ENCODE assay signal across 20 mouse cellular contexts in the genomic region with DNA sequence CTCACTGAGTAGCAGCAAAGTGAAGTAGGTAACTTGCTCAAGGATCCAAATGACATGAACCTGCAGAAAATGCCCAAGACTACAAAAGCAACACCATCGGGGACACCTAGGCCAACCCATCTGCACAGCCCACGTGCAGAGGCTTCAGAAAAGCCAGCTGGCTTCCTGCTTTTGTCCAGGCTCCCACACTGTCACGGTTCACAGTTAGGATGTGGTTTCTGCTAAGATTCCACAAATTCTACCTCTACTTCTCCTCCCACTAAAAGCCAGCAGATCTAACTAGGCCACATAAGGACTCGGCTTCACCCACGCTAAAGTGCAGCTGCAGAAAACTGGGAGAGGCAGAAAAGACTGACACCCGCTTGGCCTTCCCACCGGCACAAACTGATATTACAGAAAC. TPM values are rescaled to one million over a fixed set of nuclear protein-coding genes. Genes with fewer than 3 reads are reported as not detected.
DNase-seq lines count a peak whose midpoint lies in the region; ATAC-seq and TF ChIP-seq lines count a peak whose summit lies in the region.
"Had no signal": no experiment of that assay in that cellular context is flagged by ENCODE, and none has a peak within 500 bp of the region (broad histone marks: within the 10 kb centered on the region; RNA-seq: fewer than 3 reads in every experiment).

No protein-coding gene starts in this region.

- H3K4me2 ChIP-seq in midbrain, embryonic 11.5 days, result no peak overlapping the region
- no peak overlapping the region for H3K4me2 ChIP-seq in midbrain, postnatal 0 days (ENCODE audit: low read depth, low read length, poor library complexity, severe bottlenecking)
- H3K4me2 ChIP-seq in kidney, embryonic 15.5 days, result no peak overlapping the region
- H3K4me2 ChIP-seq in hindbrain, postnatal 0 days (ENCODE audit: low read depth, low read length), result no peak overlapping the region
- H3K4me2 ChIP-seq: limb, embryonic 15.5 days had no signal

- H3K36me3 ChIP-seq in midbrain, embryonic 11.5 days (ENCODE audit: control insufficient read depth, insufficient read depth, low read length), result peaks cover 36% of the 10 kb centered on the region
- H3K36me3 ChIP-seq in midbrain, postnatal 0 days (ENCODE audit: insufficient read depth, low read length), result peaks cover 62% of the 10 kb centered on the region
- peaks cover 89% of the 10 kb centered on the region for H3K36me3 ChIP-seq in kidney, embryonic 15.5 days
- H3K36me3 ChIP-seq in hindbrain, postnatal 0 days (ENCODE audit: insufficient read depth, low read length), result peaks cover 56% of the 10 kb centered on the region

- TF ChIP-seq CTCF in midbrain, postnatal 0 days (IDR thresholded peaks at IDR 0.05), result no peak
- no peak for TF ChIP-seq CTCF in olfactory bulb, adult 2 months (IDR thresholded peaks at IDR 0.05; ENCODE audit: insufficient read depth, low read depth, low read length)
- no peak for TF ChIP-seq CTCF in hindbrain, postnatal 0 days (IDR thresholded peaks at IDR 0.05; ENCODE audit: low read depth)

- H3K9ac ChIP-seq in midbrain, embryonic 11.5 days (ENCODE audit: low read length), result no peak overlapping the region
- no peak overlapping the region for H3K9ac ChIP-seq in midbrain, postnatal 0 days (replicated peaks; ENCODE audit: low read length, poor library complexity, severe bottlenecking)
- no peak overlapping the region for H3K9ac ChIP-seq in kidney, embryonic 15.5 days
- H3K9ac ChIP-seq in hindbrain, postnatal 0 days (replicated peaks; ENCODE audit: low read length), result no peak overlapping the region
- H3K9ac ChIP-seq: limb, embryonic 15.5 days had no signal

- no peak for TF ChIP-seq POLR2A in olfactory bulb, adult 2 months (IDR thresholded peaks at IDR 0.05; ENCODE audit: insufficient read depth, low read depth, low read length)

- no peaks in the 10 kb centered on the region for H3K27me3 ChIP-seq in midbrain, embryonic 11.5 days (ENCODE audit: control insufficient read depth, insufficient read depth, low read length)
- no peaks in the 10 kb centered on the region for H3K27me3 ChIP-seq in midbrain, postnatal 0 days (ENCODE audit: insufficient read depth, low read length)
- no peaks in the 10 kb centered on the region for H3K27me3 ChIP-seq in kidney, embryonic 15.5 days
- H3K27me3 ChIP-seq in hindbrain, postnatal 0 days (ENCODE audit: insufficient read depth, low read length), result no peaks in the 10 kb centered on the region
- H3K27me3 ChIP-seq: limb, embryonic 15.5 days; megakaryocyte, embryonic 14.5 days had no signal

- H3K9me3 ChIP-seq in midbrain, embryonic 11.5 days (ENCODE audit: control insufficient read depth, low read length), result no peaks in the 10 kb centered on the region
- no peaks in the 10 kb centered on the region for H3K9me3 ChIP-seq in midbrain, postnatal 0 days (ENCODE audit: low read length)
- no peaks in the 10 kb centered on the region for H3K9me3 ChIP-seq in kidney, embryonic 15.5 days (replicated peaks)
- no peaks in the 10 kb centered on the region for H3K9me3 ChIP-seq in hindbrain, postnatal 0 days (ENCODE audit: low read length)
- H3K9me3 ChIP-seq: embryonic facial prominence, embryonic 10.5 days; hindbrain, embryonic 10.5 days; limb, embryonic 15.5 days; megakaryocyte, embryonic 14.5 days had no signal

- 96% methylated on average over 7 of the region's 7 CpGs for WGBS in midbrain, embryonic 11.5 days
- 92% methylated on average over 7 of the region's 7 CpGs for WGBS in midbrain, postnatal 0 days
- WGBS in olfactory bulb, adult 2 months, result 67% methylated on average over 7 of the region's 7 CpGs
- WGBS in kidney, embryonic 15.5 days, result 93% methylated on average over 7 of the region's 7 CpGs
- 90% methylated on average over 7 of the region's 7 CpGs for WGBS in hindbrain, postnatal 0 days

- ATAC-seq in midbrain, embryonic 11.5 days (ENCODE audit: low FRiP score), result no peak
- no peak for ATAC-seq in midbrain, postnatal 0 days (ENCODE audit: low FRiP score)
- no peak for ATAC-seq in kidney, embryonic 15.5 days (replicated peaks; ENCODE audit: low FRiP score)
- ATAC-seq in hindbrain, postnatal 0 days, result no peak
- ATAC-seq: forebrain, embryonic 14.5 days; inflammation-experienced regulatory T-cells, adult 6 months had no signal

- no peak overlapping the region for H3K27ac ChIP-seq in midbrain, embryonic 11.5 days (ENCODE audit: low read depth, low read length)
- H3K27ac ChIP-seq in midbrain, postnatal 0 days (ENCODE audit: low read depth, low read length), result no peak overlapping the region
- H3K27ac ChIP-seq in olfactory bulb, adult 2 months (ENCODE audit: insufficient read depth, low read depth, low read length), result peak overlapping the region; percentile 50
- no peak overlapping the region for H3K27ac ChIP-seq in kidney, embryonic 15.5 days
- no peak overlapping the region for H3K27ac ChIP-seq in hindbrain, postnatal 0 days
- H3K27ac ChIP-seq: embryonic facial prominence, embryonic 10.5 days; hindbrain, embryonic 10.5 days; limb, embryonic 15.5 days had no signal

- peak; percentile 56 to 70 for DNase-seq in frontal cortex, adult 2 months (ENCODE audit: extremely low spot score in 1 of 2, low spot score in 1 of 2)
- DNase-seq in frontal cortex, postnatal 14 days (ENCODE audit: low spot score in 2 of 2), result no peak
- peak; percentile 4 for DNase-seq in midbrain, embryonic 11.5 days (ENCODE audit: low spot score, missing footprints)
- no peak for DNase-seq in midbrain, postnatal 0 days (ENCODE audit: low spot score)
- DNase-seq in thymus, postnatal 36 days, result peak; percentile 52 to 79
- DNase-seq in hindbrain, postnatal 0 days (ENCODE audit: low spot score), result no peak
- DNase-seq: adrenal gland, adult 8-10 months; cerebellum, adult 11-12 months; cerebellum, postnatal 36 days; heart, adult 11 months; layer of hippocampus, postnatal 36 days; lung, postnatal 10 days had no signal

- H3K4me1 ChIP-seq in midbrain, embryonic 11.5 days (ENCODE audit: control insufficient read depth, insufficient read depth, low read length), result no peaks in the 10 kb centered on the region
- no peaks in the 10 kb centered on the region for H3K4me1 ChIP-seq in midbrain, postnatal 0 days (ENCODE audit: insufficient read depth, low read length)
- H3K4me1 ChIP-seq in olfactory bulb, adult 2 months (ENCODE audit: control insufficient read depth, insufficient read depth, low read length), result peaks cover 14% of the 10 kb centered on the region
- H3K4me1 ChIP-seq in kidney, embryonic 15.5 days, result no peaks in the 10 kb centered on the region
- H3K4me1 ChIP-seq in hindbrain, postnatal 0 days (ENCODE audit: insufficient read depth, low read length), result no peaks in the 10 kb centered on the region
- H3K4me1 ChIP-seq: embryonic facial prominence, embryonic 10.5 days; hindbrain, embryonic 10.5 days; limb, embryonic 15.5 days had no signal

- H3K4me3 ChIP-seq in midbrain, embryonic 11.5 days (ENCODE audit: low read depth, low read length), result no peak overlapping the region
- H3K4me3 ChIP-seq in midbrain, postnatal 0 days (ENCODE audit: low read depth, low read length), result no peak overlapping the region
- H3K4me3 ChIP-seq in olfactory bulb, adult 2 months (ENCODE audit: insufficient read depth, low read depth, low read length), result no peak overlapping the region
- no peak overlapping the region for H3K4me3 ChIP-seq in kidney, embryonic 15.5 days (replicated peaks)
- H3K4me3 ChIP-seq in hindbrain, postnatal 0 days (ENCODE audit: low read length), result no peak overlapping the region
- H3K4me3 ChIP-seq: embryonic facial prominence, embryonic 10.5 days; hindbrain, embryonic 10.5 days; limb, embryonic 15.5 days; megakaryocyte, embryonic 14.5 days had no signal

RNA-seq across cellular contexts. Expression of a gene that starts 7.3 kb away (rescaled TPM):
- 17.9 and 18.5 TPM in 2 replicates for polyA plus RNA-seq in frontal cortex, adult 2 months (2012; rRNA removed)
- 8.5 and 10.7 TPM in 2 replicates for polyA plus RNA-seq in midbrain, embryonic 11.5 days (2014; fragmentation: Nextera tagmentation; extraction: Ambion mirVana)
- total RNA-seq in midbrain, postnatal 0 days (2014; rRNA removed), result 14.4 and 15.5 TPM in 2 replicates
- 3.4 and 3.9 TPM in 2 replicates for polyA plus RNA-seq in midbrain, postnatal 0 days (2015; fragmentation: Nextera tagmentation; extraction: Ambion mirVana)
- polyA plus RNA-seq in olfactory bulb, adult 2 months (2012; ENCODE audit: insufficient read depth, insufficient read length, low replicate concordance, missing spikeins), result 406 TPM in 1 of 2 replicates, not detected in the other
- polyA plus RNA-seq in kidney, embryonic 15.5 days (2015; fragmentation: Nextera tagmentation; extraction: Ambion mirVana), result 9.2 and 9.9 TPM in 2 replicates
- 8.6 and 9.8 TPM in 2 replicates for total RNA-seq in hindbrain, postnatal 0 days (2014; rRNA removed)
- 3.5 and 4.9 TPM in 2 replicates for polyA plus RNA-seq in hindbrain, postnatal 0 days (2015; fragmentation: Nextera tagmentation; extraction: Ambion mirVana)

RNA-seq across cellular contexts. Expression of a gene that starts 30.1 kb away (rescaled TPM):
- 0.84 and 1.9 TPM in 2 replicates for polyA plus RNA-seq in frontal cortex, adult 2 months (2012; rRNA removed)
- 1.5 and 2.8 TPM in 2 replicates for polyA plus RNA-seq in midbrain, embryonic 11.5 days (2014; fragmentation: Nextera tagmentation; extraction: Ambion mirVana)
- total RNA-seq in midbrain, postnatal 0 days (2014; rRNA removed), result 0.71 and 1.2 TPM in 2 replicates
- polyA plus RNA-seq in midbrain, postnatal 0 days (2015; fragmentation: Nextera tagmentation; extraction: Ambion mirVana), result 0.77 and 0.94 TPM in 2 replicates
- polyA plus RNA-seq in olfactory bulb, adult 2 months (2012; ENCODE audit: insufficient read depth, insufficient read length, low replicate concordance, missing spikeins), result not detected in 2 replicates
- 13.3 and 14.0 TPM in 2 replicates for polyA plus RNA-seq in kidney, embryonic 15.5 days (2015; fragmentation: Nextera tagmentation; extraction: Ambion mirVana)
- 0.47 and 0.78 TPM in 2 replicates for total RNA-seq in hindbrain, postnatal 0 days (2014; rRNA removed)
- polyA plus RNA-seq in hindbrain, postnatal 0 days (2015; fragmentation: Nextera tagmentation; extraction: Ambion mirVana), result 0.44 and 0.66 TPM in 2 replicates

RNA-seq across cellular contexts. Expression of a gene that starts 45.1 kb away (rescaled TPM):
- 3.6 and 4.8 TPM in 2 replicates for polyA plus RNA-seq in frontal cortex, adult 2 months (2012; rRNA removed)
- 14.9 and 17.9 TPM in 2 replicates for polyA plus RNA-seq in midbrain, embryonic 11.5 days (2014; fragmentation: Nextera tagmentation; extraction: Ambion mirVana)
- total RNA-seq in midbrain, postnatal 0 days (2014; rRNA removed), result 10.5 and 19.5 TPM in 2 replicates
- 10.0 and 10.1 TPM in 2 replicates for polyA plus RNA-seq in midbrain, postnatal 0 days (2015; fragmentation: Nextera tagmentation; extraction: Ambion mirVana)
- not detected in 2 replicates for polyA plus RNA-seq in olfactory bulb, adult 2 months (2012; ENCODE audit: insufficient read depth, insufficient read length, low replicate concordance, missing spikeins)
- 14.2 and 16.3 TPM in 2 replicates for polyA plus RNA-seq in kidney, embryonic 15.5 days (2015; fragmentation: Nextera tagmentation; extraction: Ambion mirVana)
- 11.2 and 14.8 TPM in 2 replicates for total RNA-seq in hindbrain, postnatal 0 days (2014; rRNA removed)
- polyA plus RNA-seq in hindbrain, postnatal 0 days (2015; fragmentation: Nextera tagmentation; extraction: Ambion mirVana), result 8.7 and 8.9 TPM in 2 replicates

Comparison
In these comparisons a context has a peak if more than half of its experiments do, and no peak if none do; other contexts are left out.
1. DNase-seq: peak in frontal cortex, adult 2 months (2 of 2), midbrain, embryonic 11.5 days (single experiment) and thymus, postnatal 36 days (2 of 2); none in frontal cortex, postnatal 14 days (0 of 2), midbrain, postnatal 0 days (single experiment) and hindbrain, postnatal 0 days (single experiment).
2. RNA of a gene that starts 7.3 kb away (polyA plus RNA-seq): 406 TPM in olfactory bulb, adult 2 months; 17.9 to 18.5 TPM in frontal cortex, adult 2 months, 9.2 to 9.9 TPM in kidney, embryonic 15.5 days, 8.5 to 10.7 TPM in midbrain, embryonic 11.5 days, 3.4 to 3.9 TPM in midbrain, postnatal 0 days and 3.5 to 4.9 TPM in hindbrain, postnatal 0 days; every median in the first group is over 10 times any median in the second.